Mouse (Mus musculus): ENCODE data around the gene Rps3a1. TPM values are rescaled to one million over a fixed set of nuclear protein-coding genes. Genes with fewer than 3 reads are reported as not detected.

The Rps3a1 gene
- total and polyA plus RNA-seq, 2 experiments, result 94.6 to 646 TPM

DNA sequence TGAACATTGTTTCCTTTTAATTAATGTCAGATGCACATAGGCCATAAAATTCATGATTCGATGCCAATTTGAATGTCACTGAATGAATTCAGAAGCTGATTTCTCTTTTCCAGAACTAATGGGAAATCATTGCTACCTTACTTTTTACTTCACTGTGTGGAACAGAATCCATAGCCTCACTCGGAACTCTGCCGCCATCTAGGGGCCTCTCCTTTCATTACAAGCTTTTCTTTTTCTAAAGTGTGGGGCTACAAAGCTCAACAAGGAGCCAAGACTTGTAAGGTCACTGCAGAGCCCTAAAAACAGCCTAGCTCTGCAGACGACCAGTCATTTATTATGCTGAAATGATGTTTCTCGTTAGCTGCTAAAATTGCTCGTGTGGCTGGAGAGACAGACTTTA is 12.7 kb downstream of the Rps3a1 start:
- Histone ChIP-seq H3K27ac (replicated peaks; ENCODE audit: insufficient read depth, low read depth, low read length) (no peak overlapping the region), H3K4me1 (ENCODE audit: control insufficient read depth, insufficient read depth, low read length) (peaks cover 2% of the 10 kb centered on the region; the same call in 1 of the 2 replicates), H3K36me3 (ENCODE audit: control insufficient read depth, insufficient read depth, low read length) (peaks cover 32% of the 10 kb centered on the region), H3K9ac (ENCODE audit: low read depth, low read length) (no peak overlapping the region), H3K27me3 (ENCODE audit: control insufficient read depth, insufficient read depth, low read length) (no peaks in the 10 kb centered on the region), H3K4me3 (ENCODE audit: insufficient read depth, low read depth, low read length) (no peak overlapping the region), H3K79me2 (ENCODE audit: control insufficient read depth, insufficient read depth, low read length) (no peaks in the 10 kb centered on the region)
- TF ChIP-seq POLR2A (IDR thresholded peaks at IDR 0.05; ENCODE audit: extremely low read depth, insufficient read depth, low read length) (no peak), CTCF (IDR thresholded peaks at IDR 0.05; ENCODE audit: low read depth, low read length) (peak; percentile 39; the same call in 1 of the 2 replicates)
- 31% methylated on average over 6 of the region's 6 CpGs for WGBS
- DNase-seq (ENCODE audit: extremely low read depth, low read depth, low spot score), result no peak

- H3K27ac ChIP-seq (replicated peaks; ENCODE audit: insufficient read depth, low read depth, low read length), result no peak overlapping the region
- peaks cover 65% of the 10 kb centered on the region for H3K36me3 ChIP-seq (ENCODE audit: control insufficient read depth, insufficient read depth, low read length)
- H3K79me2 ChIP-seq (ENCODE audit: control insufficient read depth, insufficient read depth, low read length), result no peaks in the 10 kb centered on the region
- no peak for TF ChIP-seq POLR2A (IDR thresholded peaks at IDR 0.05; ENCODE audit: extremely low read depth, insufficient read depth, low read length)
- TF ChIP-seq CTCF (IDR thresholded peaks at IDR 0.05; ENCODE audit: low read depth, low read length), result no peak
- no peaks in the 10 kb centered on the region for H3K4me1 ChIP-seq (ENCODE audit: control insufficient read depth, insufficient read depth, low read length)
- no peak overlapping the region for H3K4me3 ChIP-seq (ENCODE audit: insufficient read depth, low read depth, low read length)
- H3K9ac ChIP-seq (ENCODE audit: low read depth, low read length), result no peak overlapping the region
- WGBS, result 82% methylated on average over 8 of the region's 8 CpGs
- no peak for DNase-seq (ENCODE audit: extremely low read depth, low read depth, low spot score)
- H3K27me3 ChIP-seq (ENCODE audit: control insufficient read depth, insufficient read depth, low read length), result no peaks in the 10 kb centered on the region
Measured at GRCm38 (mm10) chr3:86123251-86123746, 19.2 kb downstream of the Rps3a1 start.

DNA sequence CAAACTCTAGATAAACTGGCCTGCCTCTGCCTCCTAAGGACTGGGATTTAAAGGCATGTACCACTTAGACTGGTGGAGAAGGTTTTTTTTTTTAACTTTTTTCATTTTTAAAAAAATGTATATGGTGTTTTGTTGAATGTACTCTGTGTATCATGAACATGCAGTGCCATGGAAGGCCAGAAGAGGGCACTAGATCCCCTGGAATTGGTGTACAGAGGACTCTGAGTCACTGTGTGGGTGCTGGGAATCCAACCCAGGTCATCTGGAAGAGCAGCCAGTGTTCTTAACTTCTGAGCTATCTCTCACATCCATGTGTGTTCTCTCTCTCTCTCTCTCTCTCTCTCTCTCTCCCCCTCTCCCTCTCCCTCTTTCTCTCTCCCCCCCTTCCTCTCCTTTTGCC is 20.3 kb downstream of the Rps3a1 start:
- Histone ChIP-seq H3K4me3 (ENCODE audit: insufficient read depth, low read depth, low read length) (no peak overlapping the region), H3K79me2 (ENCODE audit: control insufficient read depth, insufficient read depth, low read length) (no peaks in the 10 kb centered on the region), H3K27ac (replicated peaks; ENCODE audit: insufficient read depth, low read depth, low read length) (no peak overlapping the region), H3K27me3 (ENCODE audit: control insufficient read depth, insufficient read depth, low read length) (no peaks in the 10 kb centered on the region), H3K9ac (ENCODE audit: low read depth, low read length) (no peak overlapping the region), H3K4me1 (ENCODE audit: control insufficient read depth, insufficient read depth, low read length) (no peaks in the 10 kb centered on the region), H3K36me3 (ENCODE audit: control insufficient read depth, insufficient read depth, low read length) (peaks cover 55% of the 10 kb centered on the region)
- TF ChIP-seq CTCF (IDR thresholded peaks at IDR 0.05; ENCODE audit: low read depth, low read length) (peak; percentile 11; the same call in 1 of the 2 replicates), POLR2A (IDR thresholded peaks at IDR 0.05; ENCODE audit: extremely low read depth, insufficient read depth, low read length) (no peak)
- no peak for DNase-seq (ENCODE audit: extremely low read depth, low read depth, low spot score)

DNA sequence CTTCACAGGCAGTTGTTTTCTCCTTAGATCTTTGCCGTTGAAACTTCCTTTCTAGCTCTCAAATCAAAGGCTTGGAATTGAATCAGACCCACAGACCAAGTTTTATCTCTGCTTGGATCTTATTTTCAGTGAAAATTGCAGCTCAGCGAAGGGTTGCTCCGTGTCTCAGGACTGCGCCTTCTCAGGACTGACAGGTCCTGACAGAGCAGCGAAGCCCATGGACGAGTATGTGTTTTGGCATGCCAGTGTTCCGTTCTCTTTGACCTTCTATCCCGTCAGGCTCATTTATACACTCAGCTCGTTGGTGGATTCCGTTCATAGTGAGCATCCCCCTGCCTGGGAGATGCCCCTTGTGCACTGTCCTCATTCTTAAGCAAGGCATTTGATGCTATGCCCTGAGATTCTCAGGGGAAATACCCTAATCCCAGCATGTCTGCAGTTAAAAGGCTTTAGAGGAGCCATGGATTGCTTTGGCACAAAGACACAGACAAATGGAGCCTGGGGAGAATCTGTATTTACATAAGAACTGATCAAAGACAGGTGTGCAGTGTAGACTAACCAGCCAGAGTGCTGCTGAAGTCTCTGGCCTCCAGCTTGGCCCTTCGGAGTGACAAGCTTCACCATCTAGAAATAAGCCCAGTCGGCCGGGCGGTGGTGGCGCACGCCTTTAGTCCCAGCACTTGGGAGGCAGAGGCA is 23.1 kb downstream of the Rps3a1 start:
- no peaks in the 10 kb centered on the region for H3K27me3 ChIP-seq (ENCODE audit: control insufficient read depth, insufficient read depth, low read length)
- WGBS, result 92% methylated on average over 16 of the region's 16 CpGs
- no peaks in the 10 kb centered on the region for H3K79me2 ChIP-seq (ENCODE audit: control insufficient read depth, insufficient read depth, low read length)
- no peak overlapping the region for H3K27ac ChIP-seq (replicated peaks; ENCODE audit: insufficient read depth, low read depth, low read length)
- H3K4me1 ChIP-seq (ENCODE audit: control insufficient read depth, insufficient read depth, low read length), result no peaks in the 10 kb centered on the region
- H3K4me3 ChIP-seq (ENCODE audit: insufficient read depth, low read depth, low read length), result no peak overlapping the region
- DNase-seq (ENCODE audit: extremely low read depth, low read depth, low spot score), result no peak
- no peak for TF ChIP-seq CTCF (IDR thresholded peaks at IDR 0.05; ENCODE audit: low read depth, low read length)
- TF ChIP-seq POLR2A (IDR thresholded peaks at IDR 0.05; ENCODE audit: extremely low read depth, insufficient read depth, low read length), result no peak
- peaks cover 61% of the 10 kb centered on the region for H3K36me3 ChIP-seq (ENCODE audit: control insufficient read depth, insufficient read depth, low read length)
- no peak overlapping the region for H3K9ac ChIP-seq (ENCODE audit: low read depth, low read length)

DNA sequence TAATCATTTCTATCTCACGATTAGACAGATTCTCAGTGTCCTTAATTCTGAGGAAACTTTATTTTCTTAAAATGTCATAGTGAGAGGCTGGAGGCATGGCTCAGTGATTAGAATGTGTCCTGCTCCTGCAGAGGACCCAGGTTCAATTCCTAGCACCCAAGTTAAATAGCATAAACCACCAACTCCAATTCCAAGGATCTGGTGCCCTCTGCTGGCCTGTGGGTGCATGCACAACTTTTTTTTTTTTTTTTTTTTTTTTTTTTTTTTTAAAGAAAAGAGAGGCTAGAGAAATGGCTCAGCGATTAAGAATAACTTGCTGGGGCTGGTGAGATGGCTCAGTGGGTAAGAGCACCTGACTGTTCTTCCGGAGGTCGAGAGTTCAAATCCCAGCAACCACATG is 25.6 kb downstream of the Rps3a1 start:
- Histone ChIP-seq H3K27ac (replicated peaks; ENCODE audit: insufficient read depth, low read depth, low read length) (no peak overlapping the region), H3K36me3 (ENCODE audit: control insufficient read depth, insufficient read depth, low read length) (peaks cover 57% of the 10 kb centered on the region), H3K9ac (ENCODE audit: low read depth, low read length) (no peak overlapping the region), H3K4me3 (ENCODE audit: insufficient read depth, low read depth, low read length) (no peak overlapping the region), H3K79me2 (ENCODE audit: control insufficient read depth, insufficient read depth, low read length) (no peaks in the 10 kb centered on the region), H3K4me1 (ENCODE audit: control insufficient read depth, insufficient read depth, low read length) (no peaks in the 10 kb centered on the region), H3K27me3 (ENCODE audit: control insufficient read depth, insufficient read depth, low read length) (no peaks in the 10 kb centered on the region)
- TF ChIP-seq CTCF (IDR thresholded peaks at IDR 0.05; ENCODE audit: low read depth, low read length) (peak; percentile 35; the same call in 1 of the 2 replicates), POLR2A (IDR thresholded peaks at IDR 0.05; ENCODE audit: extremely low read depth, insufficient read depth, low read length) (no peak)
- DNase-seq (ENCODE audit: extremely low read depth, low read depth, low spot score), result no peak
- WGBS, result 91% methylated on average over 4 of the region's 4 CpGs

Measured in liver, adult 2 months (tissue).